Mouse (Mus musculus): Measurements from ENCODE around the gene Opcml. TPM values are rescaled to one million over a fixed set of nuclear protein-coding genes. Genes with fewer than 3 reads are reported as not detected.

Opcml gene
- total and polyA plus RNA-seq, 2 experiments = under 0.01 TPM; not detected in 1

- H3K27ac ChIP-seq (replicated peaks; ENCODE audit: insufficient read depth, low read depth, low read length) = no peak overlapping the region
- H3K36me3 ChIP-seq (ENCODE audit: control insufficient read depth, insufficient read depth, low read length) = no peaks in the 10 kb centered on the region
- no peaks in the 10 kb centered on the region for H3K27me3 ChIP-seq (ENCODE audit: control insufficient read depth, insufficient read depth, low read length)
- no peaks in the 10 kb centered on the region for H3K4me1 ChIP-seq (ENCODE audit: control insufficient read depth, insufficient read depth, low read length)
- H3K9ac ChIP-seq (ENCODE audit: low read depth, low read length) = no peak overlapping the region
- no peak for DNase-seq (ENCODE audit: extremely low read depth, low read depth, low spot score)
- H3K4me3 ChIP-seq (ENCODE audit: insufficient read depth, low read depth, low read length) = no peak overlapping the region
- no peak for TF ChIP-seq POLR2A (IDR thresholded peaks at IDR 0.05; ENCODE audit: extremely low read depth, insufficient read depth, low read length)
- TF ChIP-seq CTCF (IDR thresholded peaks at IDR 0.05; ENCODE audit: low read depth, low read length) = no peak
- whole genome bisulfite sequencing = 38% methylated on average over 2 of the region's 2 CpGs
- H3K79me2 ChIP-seq (ENCODE audit: control insufficient read depth, insufficient read depth, low read length) = no peaks in the 10 kb centered on the region
Measured at GRCm38 (mm10) chr9:27963385-27963784, 172.8 kb downstream of the Opcml start.

- no peaks in the 10 kb centered on the region for H3K79me2 ChIP-seq (ENCODE audit: control insufficient read depth, insufficient read depth, low read length)
- H3K4me1 ChIP-seq (ENCODE audit: control insufficient read depth, insufficient read depth, low read length) = no peaks in the 10 kb centered on the region
- H3K4me3 ChIP-seq (ENCODE audit: insufficient read depth, low read depth, low read length) = no peak overlapping the region
- H3K27ac ChIP-seq (replicated peaks; ENCODE audit: insufficient read depth, low read depth, low read length) = no peak overlapping the region
- 74% methylated on average over 10 of the region's 10 CpGs for WGBS
- TF ChIP-seq CTCF (IDR thresholded peaks at IDR 0.05; ENCODE audit: low read depth, low read length) (no peak), POLR2A (IDR thresholded peaks at IDR 0.05; ENCODE audit: extremely low read depth, insufficient read depth, low read length) (no peak)
- DNase-seq (ENCODE audit: extremely low read depth, low read depth, low spot score) = no peak
- no peaks in the 10 kb centered on the region for H3K27me3 ChIP-seq (ENCODE audit: control insufficient read depth, insufficient read depth, low read length)
- no peak overlapping the region for H3K9ac ChIP-seq (ENCODE audit: low read depth, low read length)
- no peaks in the 10 kb centered on the region for H3K36me3 ChIP-seq (ENCODE audit: control insufficient read depth, insufficient read depth, low read length)
Measured at GRCm38 (mm10) chr9:27964902-27965550, 174.5 kb downstream of the Opcml start.

- H3K4me3 ChIP-seq (ENCODE audit: insufficient read depth, low read depth, low read length) = no peak overlapping the region
- DNase-seq (ENCODE audit: extremely low read depth, low read depth, low spot score) = no peak
- H3K4me1 ChIP-seq (ENCODE audit: control insufficient read depth, insufficient read depth, low read length) = no peaks in the 10 kb centered on the region
- H3K36me3 ChIP-seq (ENCODE audit: control insufficient read depth, insufficient read depth, low read length) = no peaks in the 10 kb centered on the region
- H3K9ac ChIP-seq (ENCODE audit: low read depth, low read length) = no peak overlapping the region
- TF ChIP-seq POLR2A (IDR thresholded peaks at IDR 0.05; ENCODE audit: extremely low read depth, insufficient read depth, low read length) = no peak
- TF ChIP-seq CTCF (IDR thresholded peaks at IDR 0.05; ENCODE audit: low read depth, low read length) = no peak
- H3K27ac ChIP-seq (replicated peaks; ENCODE audit: insufficient read depth, low read depth, low read length) = no peak overlapping the region
- no peaks in the 10 kb centered on the region for H3K79me2 ChIP-seq (ENCODE audit: control insufficient read depth, insufficient read depth, low read length)
- H3K27me3 ChIP-seq (ENCODE audit: control insufficient read depth, insufficient read depth, low read length) = no peaks in the 10 kb centered on the region
Measured at GRCm38 (mm10) chr9:27968266-27968665, 177.7 kb downstream of the Opcml start.

- no peak for TF ChIP-seq CTCF (IDR thresholded peaks at IDR 0.05; ENCODE audit: low read depth, low read length)
- TF ChIP-seq POLR2A (IDR thresholded peaks at IDR 0.05; ENCODE audit: extremely low read depth, insufficient read depth, low read length) = no peak
- WGBS = 76% methylated on average over 5 of the region's 5 CpGs
- Histone ChIP-seq H3K36me3 (ENCODE audit: control insufficient read depth, insufficient read depth, low read length) (no peaks in the 10 kb centered on the region), H3K79me2 (ENCODE audit: control insufficient read depth, insufficient read depth, low read length) (no peaks in the 10 kb centered on the region), H3K4me1 (ENCODE audit: control insufficient read depth, insufficient read depth, low read length) (no peaks in the 10 kb centered on the region), H3K27me3 (ENCODE audit: control insufficient read depth, insufficient read depth, low read length) (no peaks in the 10 kb centered on the region), H3K27ac (replicated peaks; ENCODE audit: insufficient read depth, low read depth, low read length) (no peak overlapping the region), H3K4me3 (ENCODE audit: insufficient read depth, low read depth, low read length) (no peak overlapping the region), H3K9ac (ENCODE audit: low read depth, low read length) (no peak overlapping the region)
- no peak for DNase-seq (ENCODE audit: extremely low read depth, low read depth, low spot score)
Measured at GRCm38 (mm10) chr9:27972293-27972692, 181.7 kb downstream of the Opcml start.

- Histone ChIP-seq H3K9ac (ENCODE audit: low read depth, low read length) (no peak overlapping the region), H3K27ac (replicated peaks; ENCODE audit: insufficient read depth, low read depth, low read length) (no peak overlapping the region), H3K4me1 (ENCODE audit: control insufficient read depth, insufficient read depth, low read length) (no peaks in the 10 kb centered on the region), H3K27me3 (ENCODE audit: control insufficient read depth, insufficient read depth, low read length) (no peaks in the 10 kb centered on the region), H3K79me2 (ENCODE audit: control insufficient read depth, insufficient read depth, low read length) (no peaks in the 10 kb centered on the region), H3K36me3 (ENCODE audit: control insufficient read depth, insufficient read depth, low read length) (no peaks in the 10 kb centered on the region), H3K4me3 (ENCODE audit: insufficient read depth, low read depth, low read length) (no peak overlapping the region)
- TF ChIP-seq POLR2A (IDR thresholded peaks at IDR 0.05; ENCODE audit: extremely low read depth, insufficient read depth, low read length) (no peak), CTCF (IDR thresholded peaks at IDR 0.05; ENCODE audit: low read depth, low read length) (no peak)
- DNase-seq (ENCODE audit: extremely low read depth, low read depth, low spot score) = no peak
Measured at GRCm38 (mm10) chr9:27982576-27982975, 192.0 kb downstream of the Opcml start.

Measured in liver, adult 2 months (tissue).